Mouse (Mus musculus) thymus, adult 2 months (tissue): Measurements from ENCODE around the gene A230050P20Rik.

Experiments used
- CTCF ChIP-seq: fragments of 200-500 bp; IDR thresholded peaks from 2 replicates; pipeline ENCODE4 v1.5.1; 2012; ENCODE audit warnings: mild to moderate bottlenecking, control low read depth, low read length, moderate library complexity, borderline replicate concordance; ENCODE audit not compliant: control insufficient read depth, poor library complexity, insufficient read depth; ENCODE audit errors: extremely low read depth
- POLR2A ChIP-seq: fragments of 200-500 bp; IDR thresholded peaks from 2 replicates; pipeline ENCODE4 v1.6.1; 2012; ENCODE audit warnings: mild to moderate bottlenecking, low read length, control low read depth, moderate library complexity; ENCODE audit not compliant: control insufficient read depth, poor library complexity, insufficient read depth; ENCODE audit errors: extremely low read depth

DNA sequence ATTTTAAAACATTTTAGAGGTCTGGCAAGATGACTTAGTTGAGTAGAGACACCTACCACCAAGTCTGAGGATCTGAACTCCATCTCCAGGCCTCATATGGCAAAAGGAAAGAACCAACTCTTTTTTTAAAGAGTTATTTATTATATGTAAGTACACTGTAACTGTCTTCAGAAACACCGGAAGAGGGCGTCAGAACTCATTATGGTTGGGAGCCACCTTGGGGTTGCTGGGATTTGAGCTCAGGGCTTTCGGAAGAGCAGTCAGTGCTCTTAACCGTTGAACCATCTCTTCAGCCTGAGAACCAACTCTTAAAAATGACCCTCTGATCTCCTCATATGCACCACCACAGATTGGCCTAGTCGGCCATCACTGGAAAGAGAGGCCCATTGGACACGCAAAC lies 18.7 kb downstream of the A230050P20Rik start:
- TF ChIP-seq CTCF (no peak), POLR2A (no peak)
